Mouse (Mus musculus): ENCODE measurements at regions not wholly inside any gene's neighbourhood (a gene's known extent, or its start where the extent isn't known, plus 50 kb on each side); places are given as distances from the start of the nearest gene placed in this dataset.

DNA sequence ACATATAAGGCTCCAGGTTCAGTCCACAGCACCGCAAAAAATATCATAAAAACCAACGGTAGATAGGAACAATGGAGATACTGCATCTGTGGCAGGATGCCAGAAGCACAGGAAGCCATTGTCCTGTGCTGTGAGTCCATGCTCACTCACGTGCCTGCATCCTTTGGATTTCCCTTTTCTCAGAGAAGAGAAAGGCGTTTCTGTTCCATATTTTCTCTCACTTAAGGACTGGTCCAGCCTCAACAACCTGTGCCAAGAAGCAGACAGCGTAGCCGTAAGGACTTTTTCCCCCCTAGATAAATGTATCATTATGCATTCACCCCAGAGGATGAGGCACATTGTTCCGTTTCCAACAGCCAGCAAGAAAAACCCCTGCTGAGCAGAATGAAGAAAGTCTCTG, 360.0 kb upstream of the Jarid2 start:
- 84% methylated on average over 7 of the region's 7 CpGs for WGBS (ENCODE audit: missing documents)
- no peaks in the 10 kb centered on the region for H3K36me3 ChIP-seq (ENCODE audit: inconsistent target)

DNA sequence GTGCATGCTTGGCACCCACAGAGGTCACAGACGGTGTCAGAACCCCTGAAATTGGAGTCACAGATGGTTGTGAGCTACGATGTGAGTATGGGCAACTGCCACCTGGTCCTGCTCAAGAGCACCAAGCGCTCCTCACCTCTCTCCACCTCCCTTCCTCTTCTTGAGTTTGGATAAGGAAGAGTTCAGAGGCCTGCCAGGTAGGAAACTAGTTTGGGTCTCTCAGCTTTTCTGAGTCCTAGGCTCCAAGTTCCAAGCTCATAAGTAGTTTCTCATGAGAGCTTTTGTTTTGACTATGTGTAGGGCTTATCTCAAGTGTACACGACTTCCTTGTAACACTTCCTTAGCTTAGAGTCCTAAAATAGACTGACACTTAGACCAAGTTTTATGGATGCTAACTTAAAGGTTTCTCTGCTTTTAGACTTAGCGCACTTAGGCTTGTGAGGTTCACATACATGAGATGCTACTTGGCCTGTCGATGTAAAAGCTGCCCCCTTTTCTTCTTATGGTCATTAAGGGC, 356.9 kb upstream of the Jarid2 start:
- Histone ChIP-seq H3K4me3 (ENCODE audit: inconsistent target) (no peak overlapping the region), H3K79me2 (ENCODE audit: inconsistent target) (no peaks in the 10 kb centered on the region), H3K36me3 (ENCODE audit: inconsistent target) (no peaks in the 10 kb centered on the region), H3K27ac (no peak overlapping the region)
- WGBS (ENCODE audit: missing documents) = 51% methylated on average over 6 of the region's 6 CpGs

More for the DNA sequence above, 360.0 kb upstream of the Jarid2 start:
- H3K79me2 ChIP-seq (ENCODE audit: inconsistent target) = no peaks in the 10 kb centered on the region
- no peak overlapping the region for H3K4me3 ChIP-seq (ENCODE audit: inconsistent target)
- H3K27ac ChIP-seq = no peak overlapping the region

DNA sequence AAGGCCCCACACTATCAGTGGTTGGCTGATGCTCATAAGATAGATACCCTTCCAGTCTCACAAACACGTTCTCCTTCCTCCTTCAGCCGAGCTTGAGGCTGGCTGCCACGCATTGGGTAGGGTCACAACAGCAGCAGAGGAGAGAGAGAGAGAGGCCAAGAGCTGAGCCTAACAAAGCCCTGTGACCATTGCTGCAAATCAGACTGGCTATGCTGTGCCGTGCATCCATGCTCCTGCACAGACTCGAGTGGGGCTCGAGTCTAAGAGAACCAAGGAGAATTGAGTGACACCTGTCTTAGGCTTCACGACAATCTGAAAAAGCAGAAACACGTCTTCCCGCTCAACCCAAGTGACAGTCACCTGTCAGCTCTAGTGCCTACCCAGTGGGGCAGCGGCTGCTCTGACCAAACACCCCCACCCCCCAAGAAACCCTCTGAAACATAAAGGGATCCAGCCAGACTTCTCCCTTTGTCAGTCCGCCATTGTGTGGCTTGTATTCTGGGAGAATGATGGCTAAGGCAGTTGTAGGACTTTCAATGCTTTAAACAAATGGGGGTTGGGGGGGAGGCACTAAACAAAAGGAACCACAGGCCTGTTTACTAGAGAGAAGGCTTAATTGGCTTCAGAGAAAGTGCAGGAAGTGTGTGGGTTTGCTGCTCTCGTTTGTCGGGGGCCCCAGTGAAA, 353.7 kb upstream of the Jarid2 start:
- Histone ChIP-seq H3K4me3 (ENCODE audit: inconsistent target) (no peak overlapping the region), H3K36me3 (ENCODE audit: inconsistent target) (no peaks in the 10 kb centered on the region), H3K79me2 (ENCODE audit: inconsistent target) (no peaks in the 10 kb centered on the region), H3K27ac (no peak overlapping the region)
- WGBS (ENCODE audit: missing documents) = 61% methylated on average over 13 of the region's 13 CpGs

DNA sequence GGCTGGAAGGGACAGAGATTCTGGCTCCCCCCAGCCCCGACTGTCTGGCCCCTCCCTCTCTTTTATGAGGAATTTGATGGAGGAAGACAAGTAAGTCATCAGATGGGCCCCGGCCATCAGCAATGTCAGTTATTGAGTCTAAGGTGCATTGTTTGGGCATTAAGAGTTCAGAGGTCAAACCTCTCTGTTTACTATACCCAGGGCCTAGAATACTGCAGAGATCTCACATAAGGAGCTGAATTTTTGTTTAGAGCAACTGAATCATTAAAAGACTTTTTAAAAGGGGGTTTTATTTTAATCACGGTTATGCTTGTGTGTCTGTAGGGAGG, 353.1 kb upstream of the Jarid2 start:
- Histone ChIP-seq H3K36me3 (ENCODE audit: inconsistent target) (no peaks in the 10 kb centered on the region), H3K4me3 (ENCODE audit: inconsistent target) (no peak overlapping the region), H3K79me2 (ENCODE audit: inconsistent target) (no peaks in the 10 kb centered on the region), H3K27ac (no peak overlapping the region)
- WGBS (ENCODE audit: missing documents) = 61% methylated on average over 3 of the region's 3 CpGs

DNA sequence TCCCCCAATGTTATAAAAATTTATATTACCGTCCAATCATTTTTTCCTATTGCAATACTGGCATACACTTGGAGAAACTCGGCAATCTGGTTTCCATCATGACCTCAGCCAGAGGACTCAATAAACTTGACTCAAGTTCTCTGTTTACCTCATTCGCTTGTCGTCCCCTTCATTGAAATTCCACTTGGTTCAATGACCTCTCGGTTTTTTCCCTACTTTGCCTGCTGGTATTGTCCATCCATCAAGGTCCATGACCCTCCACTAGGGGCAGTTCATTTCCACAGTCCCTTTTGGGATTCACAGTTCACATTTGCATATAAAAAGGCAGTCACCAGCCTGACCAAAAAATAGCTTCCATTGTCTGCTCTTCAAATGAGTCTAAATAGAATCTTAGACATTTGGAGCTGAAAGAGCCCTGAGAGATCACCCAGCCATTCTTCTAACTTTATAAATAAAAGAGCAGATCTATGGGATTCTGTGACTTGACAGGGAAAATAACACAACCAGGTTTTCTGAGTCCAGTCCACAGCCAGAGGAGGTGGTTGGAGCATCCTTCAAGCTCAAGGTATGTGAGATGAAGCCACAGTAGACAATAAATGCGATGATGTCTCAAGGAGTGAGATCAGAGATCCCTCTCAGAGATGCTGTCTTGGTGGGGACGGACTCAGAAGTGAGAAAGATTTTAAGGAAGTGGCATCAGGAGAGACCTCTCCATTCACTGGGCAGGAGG, 347.4 kb upstream of the Jarid2 start:
- Histone ChIP-seq H3K36me3 (ENCODE audit: inconsistent target) (no peaks in the 10 kb centered on the region), H3K4me3 (ENCODE audit: inconsistent target) (no peak overlapping the region), H3K27ac (no peak overlapping the region), H3K79me2 (ENCODE audit: inconsistent target) (no peaks in the 10 kb centered on the region)
- WGBS (ENCODE audit: missing documents) = 89% methylated on average over 7 of the region's 7 CpGs

DNA sequence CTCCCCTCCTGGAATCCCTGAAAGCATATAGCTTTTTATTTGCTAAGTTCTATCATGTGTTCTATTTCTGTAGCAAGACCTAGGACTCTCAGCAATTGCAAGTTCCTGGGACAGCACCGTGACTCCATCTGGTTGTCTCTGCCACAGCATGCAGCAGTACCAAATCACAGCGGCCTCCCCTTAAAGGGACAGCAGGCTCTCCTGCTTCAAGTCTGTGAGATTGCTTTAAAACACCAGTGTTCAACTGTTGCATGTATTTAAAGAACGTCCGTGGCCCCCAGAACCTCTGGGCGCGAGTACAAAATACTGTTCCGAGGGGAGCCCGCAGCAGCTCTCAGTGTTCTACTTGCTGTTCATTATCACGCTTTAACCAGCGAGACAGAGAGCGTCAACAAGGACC, 346.0 kb upstream of the Jarid2 start:
- 90% methylated on average over 11 of the region's 11 CpGs for WGBS (ENCODE audit: missing documents)
- Histone ChIP-seq H3K27ac (no peak overlapping the region), H3K36me3 (ENCODE audit: inconsistent target) (no peaks in the 10 kb centered on the region), H3K4me3 (ENCODE audit: inconsistent target) (no peak overlapping the region), H3K79me2 (ENCODE audit: inconsistent target) (no peaks in the 10 kb centered on the region)

DNA sequence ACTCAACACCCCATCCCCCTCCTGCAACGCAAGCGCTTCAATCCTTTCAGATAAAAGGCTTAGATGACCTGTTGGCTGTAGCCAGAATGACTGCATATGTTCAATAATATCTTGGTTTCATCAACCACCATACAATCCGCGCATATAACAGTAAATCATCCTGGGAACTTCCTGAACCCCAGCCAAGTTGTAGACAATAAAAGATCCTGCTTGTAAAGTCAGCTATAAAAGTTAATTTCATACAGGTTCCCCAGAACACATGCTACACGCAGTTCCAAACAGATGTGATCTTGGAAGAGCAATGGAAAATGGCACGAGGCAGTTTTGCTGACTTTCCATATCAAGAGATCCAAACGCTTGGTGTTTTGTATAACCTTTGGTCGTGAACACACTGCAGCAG, 342.5 kb upstream of the Jarid2 start:
- no peaks in the 10 kb centered on the region for H3K36me3 ChIP-seq (ENCODE audit: inconsistent target)
- 97% methylated on average over 8 of the region's 8 CpGs for WGBS (ENCODE audit: missing documents)
- H3K79me2 ChIP-seq (ENCODE audit: inconsistent target) = no peaks in the 10 kb centered on the region
- no peak overlapping the region for H3K27ac ChIP-seq
- H3K4me3 ChIP-seq (ENCODE audit: inconsistent target) = no peak overlapping the region

DNA sequence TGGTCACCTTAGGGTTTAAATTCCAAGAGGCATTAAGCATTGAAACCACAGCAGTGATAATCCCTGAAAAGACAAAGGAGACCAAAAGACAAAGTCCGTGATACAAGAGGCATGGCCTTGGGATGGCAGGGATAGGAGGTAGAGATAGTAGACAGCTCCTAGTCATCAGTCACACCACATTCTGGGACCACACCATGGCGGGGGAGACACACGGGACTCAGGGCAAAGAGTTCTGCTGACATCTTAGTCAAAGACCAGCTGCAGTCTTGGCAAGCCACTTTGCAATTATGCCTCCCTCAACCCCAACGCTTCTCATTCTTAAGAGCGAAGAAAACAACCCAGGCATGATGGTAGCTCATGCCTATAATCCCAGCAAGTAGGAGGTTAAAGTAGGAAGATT, 339.6 kb upstream of the Jarid2 start:
- 94% methylated on average over 5 of the region's 5 CpGs for WGBS (ENCODE audit: missing documents)

DNA sequence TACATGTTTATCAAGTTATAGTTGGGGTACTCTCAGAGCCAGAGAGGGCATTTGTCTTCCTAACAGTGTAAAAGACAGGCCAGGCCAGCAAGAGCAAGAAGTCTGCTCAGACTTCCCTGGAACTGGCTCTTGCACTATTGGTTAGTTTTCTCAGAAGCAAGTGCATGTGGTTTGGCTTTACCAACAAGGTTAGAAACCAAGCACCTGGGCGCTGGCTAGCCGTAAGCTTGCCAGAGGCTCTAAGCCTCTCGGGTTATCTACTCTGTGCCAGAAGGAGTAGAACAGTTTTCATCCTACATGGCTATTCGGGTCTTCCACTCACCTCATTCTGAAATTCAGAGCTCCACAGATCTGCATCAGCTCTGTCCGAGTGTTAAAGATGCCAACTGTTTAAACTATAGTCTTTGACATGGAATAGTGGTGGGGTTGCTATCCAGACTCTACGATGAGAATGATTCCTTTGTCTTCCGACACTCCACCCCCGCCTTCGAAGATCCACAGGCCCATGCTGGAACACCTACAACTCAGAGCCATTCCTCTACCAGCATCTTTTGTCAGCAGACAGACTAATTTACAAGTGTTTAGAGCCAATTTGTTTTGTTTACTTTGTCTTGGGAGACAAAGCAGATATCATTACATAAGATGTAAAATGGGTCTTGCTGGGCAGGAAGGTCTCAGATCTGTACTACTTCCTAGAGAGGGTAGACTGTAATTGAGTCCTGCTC, 338.4 kb upstream of the Jarid2 start:
- no peaks in the 10 kb centered on the region for H3K79me2 ChIP-seq (ENCODE audit: inconsistent target)

More for the DNA sequence above, 339.6 kb upstream of the Jarid2 start:
- Histone ChIP-seq H3K27ac (no peak overlapping the region), H3K79me2 (ENCODE audit: inconsistent target) (no peaks in the 10 kb centered on the region), H3K36me3 (ENCODE audit: inconsistent target) (no peaks in the 10 kb centered on the region), H3K4me3 (ENCODE audit: inconsistent target) (no peak overlapping the region)

DNA sequence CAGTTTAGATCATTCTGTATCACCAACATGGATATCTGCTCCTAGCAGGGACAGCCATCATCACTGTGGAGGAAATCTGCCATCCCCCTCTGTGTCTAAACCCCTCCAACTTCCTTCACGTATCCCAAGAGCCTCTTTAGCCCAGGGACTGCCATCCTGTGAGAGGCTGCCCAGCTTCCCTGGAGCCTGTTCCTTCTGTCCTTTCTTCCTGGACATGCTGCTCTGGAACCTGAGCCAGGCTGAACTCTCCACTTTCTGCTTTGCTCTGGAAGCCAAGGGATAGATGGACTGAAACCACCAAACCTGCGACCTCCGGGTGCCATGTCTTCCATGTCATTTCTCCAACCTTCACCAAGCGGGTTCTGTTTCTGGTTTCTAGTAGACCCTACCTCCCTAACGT, 335.3 kb upstream of the Jarid2 start:
- H3K27ac ChIP-seq = no peak overlapping the region
- no peaks in the 10 kb centered on the region for H3K79me2 ChIP-seq (ENCODE audit: inconsistent target)
- no peak overlapping the region for H3K4me3 ChIP-seq (ENCODE audit: inconsistent target)
- 95% methylated on average over 5 of the region's 5 CpGs for WGBS (ENCODE audit: missing documents)
- H3K36me3 ChIP-seq (ENCODE audit: inconsistent target) = no peaks in the 10 kb centered on the region

More for the DNA sequence above, 338.4 kb upstream of the Jarid2 start:
- 96% methylated on average over 9 of the region's 9 CpGs for WGBS (ENCODE audit: missing documents)
- no peak overlapping the region for H3K4me3 ChIP-seq (ENCODE audit: inconsistent target)
- H3K27ac ChIP-seq = no peak overlapping the region
- no peaks in the 10 kb centered on the region for H3K36me3 ChIP-seq (ENCODE audit: inconsistent target)

DNA sequence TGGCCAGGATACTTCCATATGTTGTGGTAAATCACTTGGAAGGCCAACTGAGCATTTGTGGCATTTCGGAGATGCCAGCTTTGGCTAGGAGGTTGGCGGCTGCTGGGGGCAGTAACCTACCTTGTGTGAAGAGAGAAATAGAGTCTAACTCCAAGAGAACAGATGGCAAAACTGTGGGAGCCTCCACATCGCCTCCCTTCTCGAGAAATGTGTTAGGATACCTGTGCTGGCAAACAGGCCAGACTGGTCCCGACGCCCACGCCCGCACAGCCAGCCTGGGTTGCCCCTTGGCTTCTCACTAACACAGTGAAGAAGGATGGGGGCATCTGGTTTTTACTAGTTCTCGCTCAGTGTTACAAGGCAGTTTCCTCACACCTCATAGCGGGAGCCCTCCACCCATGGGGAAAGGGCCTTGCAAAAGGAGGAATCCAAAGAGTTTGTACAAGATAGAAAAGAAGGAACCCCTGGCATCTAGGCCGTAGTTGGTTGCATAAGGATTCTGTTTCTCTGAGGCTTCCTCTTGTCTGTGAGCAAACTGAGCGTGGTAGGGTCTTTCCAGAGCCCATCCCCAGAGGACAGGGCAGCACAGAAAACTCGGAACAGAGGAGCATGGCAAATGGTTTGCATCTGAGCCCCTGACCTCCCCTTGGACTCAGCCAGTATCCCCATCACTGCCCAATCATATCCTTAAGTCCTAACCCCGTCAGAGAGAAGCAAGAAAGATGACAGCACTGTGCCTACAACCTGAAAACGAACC, 330.5 kb upstream of the Jarid2 start:
- H3K79me2 ChIP-seq (ENCODE audit: inconsistent target) = no peaks in the 10 kb centered on the region
- no peak overlapping the region for H3K27ac ChIP-seq
- no peak overlapping the region for H3K4me3 ChIP-seq (ENCODE audit: inconsistent target)
- WGBS (ENCODE audit: missing documents) = 91% methylated on average over 15 of the region's 15 CpGs
- no peaks in the 10 kb centered on the region for H3K36me3 ChIP-seq (ENCODE audit: inconsistent target)

DNA sequence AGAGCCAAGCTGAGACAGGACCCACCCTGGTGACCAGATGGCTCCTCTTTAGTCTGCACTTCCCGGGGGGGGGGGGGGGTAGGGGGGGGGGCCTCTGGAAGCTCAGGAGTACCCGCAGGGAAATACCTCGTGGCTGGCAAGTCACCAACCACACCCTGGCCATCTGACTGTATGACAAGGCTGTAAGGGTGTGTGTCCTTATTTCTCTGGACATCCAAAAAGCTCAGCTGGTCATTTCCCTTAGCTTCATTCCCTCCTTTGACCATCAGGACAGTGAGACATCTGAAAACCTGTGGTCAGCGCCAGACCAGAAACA, 329.9 kb upstream of the Jarid2 start:
- WGBS (ENCODE audit: missing documents) = 100% methylated on average over 1 of the region's 4 CpGs
- Histone ChIP-seq H3K79me2 (ENCODE audit: inconsistent target) (no peaks in the 10 kb centered on the region), H3K4me3 (ENCODE audit: inconsistent target) (no peak overlapping the region), H3K36me3 (ENCODE audit: inconsistent target) (no peaks in the 10 kb centered on the region), H3K27ac (no peak overlapping the region)

DNA sequence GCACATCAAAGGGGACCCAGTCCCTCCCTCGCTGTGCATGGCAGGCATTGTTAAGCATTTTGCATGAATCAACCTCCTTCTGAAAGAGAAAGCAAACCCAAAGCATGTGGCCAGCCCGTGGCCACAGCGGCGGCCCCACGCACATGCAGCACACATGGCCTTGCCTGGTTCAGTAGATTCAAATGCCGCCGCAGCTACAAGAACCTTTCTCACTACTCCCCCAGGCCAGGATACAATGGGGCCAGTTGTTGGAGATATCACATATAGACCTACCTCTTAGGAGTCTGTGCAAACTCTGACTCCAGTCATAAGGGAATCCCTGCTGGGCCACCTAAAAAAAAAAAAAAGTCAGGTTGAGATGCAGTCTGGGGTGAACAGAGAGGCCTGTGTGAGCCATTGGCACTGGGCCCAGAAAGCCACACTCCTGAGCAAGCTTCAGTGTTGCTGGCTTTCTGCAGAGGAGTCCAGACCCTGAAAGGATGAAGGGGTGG, 329.4 kb upstream of the Jarid2 start:
- no peaks in the 10 kb centered on the region for H3K36me3 ChIP-seq (ENCODE audit: inconsistent target)
- no peak overlapping the region for H3K4me3 ChIP-seq (ENCODE audit: inconsistent target)
- WGBS (ENCODE audit: missing documents) = 83% methylated on average over 7 of the region's 7 CpGs
- no peak overlapping the region for H3K27ac ChIP-seq
- no peaks in the 10 kb centered on the region for H3K79me2 ChIP-seq (ENCODE audit: inconsistent target)

DNA sequence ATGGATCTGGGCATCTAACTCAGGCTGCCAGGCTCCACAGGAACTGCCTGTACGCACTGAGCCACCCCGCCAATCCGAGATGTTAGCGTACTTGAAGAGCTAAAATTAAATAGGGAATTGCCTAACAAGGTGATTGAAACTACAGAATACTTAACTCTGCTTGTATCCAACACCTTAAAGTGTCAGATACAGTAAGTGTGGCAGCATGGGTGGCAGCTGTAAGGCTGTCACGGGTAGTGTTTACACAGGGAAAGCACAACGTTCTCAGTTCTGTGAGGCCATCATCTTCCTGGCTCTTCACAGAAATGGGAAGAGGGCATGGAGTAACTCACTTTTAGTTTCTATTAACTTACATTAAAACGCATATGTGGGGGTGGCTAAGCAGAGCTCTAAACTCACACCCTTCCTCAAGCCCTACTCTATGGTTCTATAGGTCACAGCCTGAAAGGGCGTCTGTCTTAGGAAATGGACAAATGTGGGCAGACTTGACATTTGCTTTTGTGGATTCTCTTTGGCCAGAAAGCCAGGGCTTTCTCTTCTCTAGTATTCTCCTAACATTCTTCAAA, 325.2 kb upstream of the Jarid2 start:
- H3K27ac ChIP-seq = no peak overlapping the region
- H3K4me3 ChIP-seq (ENCODE audit: inconsistent target) = no peak overlapping the region
- WGBS (ENCODE audit: missing documents) = 54% methylated on average over 8 of the region's 8 CpGs
- H3K36me3 ChIP-seq (ENCODE audit: inconsistent target) = no peaks in the 10 kb centered on the region
- no peaks in the 10 kb centered on the region for H3K79me2 ChIP-seq (ENCODE audit: inconsistent target)

All from macrophage (primary cell).